Mouse (Mus musculus) limb, embryonic 14.5 days (tissue): ENCODE measurements around the gene Abhd13. TPM values are rescaled to one million over a fixed set of nuclear protein-coding genes. Genes with fewer than 3 reads are reported as not detected.

Source experiments
- ATAC-seq: fragments of 200-750 bp; cut with Nextera tagmentation; 2 replicates; pipeline ENCODE4 v1.8.0; 2017; ENCODE audit warnings: low read depth, moderate number of reproducible peaks, moderate TSS enrichment; ENCODE audit not compliant: low FRiP score
- DNase-seq: peaks from one replicate; pipeline ENCODE4 v3.0.0-alpha.2; 2015; ENCODE audit warnings: low spot score
- H3K27ac ChIP-seq: fragments of 300-500 bp; sonication (generic); replicated peaks from 2 replicates; pipeline ENCODE4 v1.5.1; 2014; ENCODE audit warnings: low read depth, mild to moderate bottlenecking, low read length, moderate library complexity, mixed read lengths
- H3K27me3 ChIP-seq: fragments of 300-500 bp; sonication (generic); 2 replicates; pipeline ENCODE4 v1.6.1; 2014; ENCODE audit warnings: low read length, mixed read lengths; ENCODE audit not compliant: control insufficient read depth, insufficient read depth
- H3K36me3 ChIP-seq: fragments of 300-500 bp; sonication (generic); 2 replicates; pipeline ENCODE4 v1.6.1; 2014; ENCODE audit warnings: mild to moderate bottlenecking, low read length, moderate library complexity, mixed read lengths; ENCODE audit not compliant: control insufficient read depth, insufficient read depth
- H3K4me1 ChIP-seq: fragments of 300-500 bp; sonication (generic); 2 replicates; pipeline ENCODE4 v1.6.1; 2014; ENCODE audit warnings: antibody characterized with exemption, low read length, mixed read lengths; ENCODE audit not compliant: control insufficient read depth, insufficient read depth
- H3K4me2 ChIP-seq: fragments of 300-500 bp; sonication (generic); replicated peaks from 2 replicates; pipeline ENCODE4 v1.6.1; 2014; ENCODE audit warnings: low read depth, mild to moderate bottlenecking, low read length, moderate library complexity; ENCODE audit not compliant: severe bottlenecking
- H3K4me3 ChIP-seq: fragments of 300-500 bp; sonication (generic); replicated peaks from 2 replicates; pipeline ENCODE4 v1.5.1; 2014; ENCODE audit warnings: low read length
- H3K9ac ChIP-seq: fragments of 300-500 bp; sonication (generic); 2 replicates; pipeline ENCODE4 v1.6.1; 2014; ENCODE audit warnings: mild to moderate bottlenecking, low read depth, low read length, moderate library complexity; ENCODE audit not compliant: severe bottlenecking
- H3K9me3 ChIP-seq: fragments of 300-500 bp; sonication (generic); 2 replicates; pipeline ENCODE4 v1.6.1; 2016; ENCODE audit warnings: low read length; ENCODE audit not compliant: control insufficient read depth
- POLR2A ChIP-seq: fragments of 200-500 bp; IDR thresholded peaks from 2 replicates; pipeline ENCODE4 v1.8.0; 2012; ENCODE audit warnings: inconsistent platforms, mild to moderate bottlenecking, moderate library complexity, borderline replicate concordance; ENCODE audit not compliant: insufficient read depth, insufficient read length; ENCODE audit errors: extremely low read depth
- WGBS: fragments of 180-500 bp; shearing (Covaris S2); extraction: QIAGEN DNeasy Blood & Tissue Kit; methylation state at CpG from one replicate; pipeline ENCODE4 v1.1.7; 2014; 5-methylcytosine and 5-hydroxymethylcytosine counted together
- polyA plus RNA-seq, 2 experiments: library from polyadenylated mRNA; depleted of rRNA in 1 of 2; stranded (reverse) in 1 of 2; unstranded in 1 of 2; fragments of >200 nt; fragmentation: Nextera tagmentation in 1 of 2; extraction: Ambion mirVana in 1 of 2; gene quantifications; 2 replicates each; pipeline versions ENCODE4 v1.2.1 to v1.2.3; 2012 to 2014

The Abhd13 gene
- polyA plus RNA-seq, 2 experiments, result 10.9 to 22.9 TPM

DNA sequence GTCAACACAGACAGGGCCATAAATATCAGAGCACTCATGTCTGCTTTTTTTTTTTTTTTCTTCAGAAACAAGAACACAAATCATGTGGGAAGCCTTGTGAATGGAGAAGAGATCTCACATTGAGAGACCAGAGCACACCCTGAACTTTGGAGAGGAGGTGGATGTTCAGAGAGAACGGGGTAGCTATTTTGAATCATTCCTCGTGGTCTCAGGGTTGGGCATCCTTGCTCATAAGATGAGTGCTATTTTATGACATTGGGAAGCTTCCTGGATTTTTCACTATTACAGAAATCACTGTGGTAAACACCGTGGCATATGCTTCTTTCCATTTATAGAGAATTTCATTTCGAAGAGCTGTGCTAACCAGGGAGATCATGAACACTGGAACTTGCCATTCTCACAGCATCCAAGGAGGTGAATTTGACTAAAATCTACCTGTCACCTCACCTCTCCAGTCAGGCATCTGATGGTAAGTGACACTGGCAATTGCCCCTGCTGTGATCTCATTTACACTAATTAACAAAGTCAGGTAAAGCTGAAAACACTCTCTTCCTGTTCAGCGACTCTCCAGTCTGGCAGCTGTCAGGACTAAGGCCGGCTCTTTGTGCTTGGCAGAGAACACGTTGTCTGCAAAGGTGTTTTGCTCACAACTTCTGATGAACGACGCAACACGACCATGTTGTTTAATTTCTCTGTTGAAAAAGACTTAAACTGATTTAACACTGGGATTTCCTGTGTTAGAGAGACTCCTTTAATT lies 28.2 kb upstream of the Abhd13 start:
- DNase-seq (no peak), ATAC-seq (no peak)
- no peaks in the 10 kb centered on the region for H3K9me3 ChIP-seq
- no peak overlapping the region for H3K4me3 ChIP-seq
- no peak overlapping the region for H3K9ac ChIP-seq
- H3K36me3 ChIP-seq, result no peaks in the 10 kb centered on the region
- no peak overlapping the region for H3K4me2 ChIP-seq
- no peak overlapping the region for H3K27ac ChIP-seq
- no peaks in the 10 kb centered on the region for H3K27me3 ChIP-seq
- H3K4me1 ChIP-seq, result no peaks in the 10 kb centered on the region
- 63% methylated on average over 10 of the region's 10 CpGs for WGBS
- no peak for TF ChIP-seq POLR2A

DNA sequence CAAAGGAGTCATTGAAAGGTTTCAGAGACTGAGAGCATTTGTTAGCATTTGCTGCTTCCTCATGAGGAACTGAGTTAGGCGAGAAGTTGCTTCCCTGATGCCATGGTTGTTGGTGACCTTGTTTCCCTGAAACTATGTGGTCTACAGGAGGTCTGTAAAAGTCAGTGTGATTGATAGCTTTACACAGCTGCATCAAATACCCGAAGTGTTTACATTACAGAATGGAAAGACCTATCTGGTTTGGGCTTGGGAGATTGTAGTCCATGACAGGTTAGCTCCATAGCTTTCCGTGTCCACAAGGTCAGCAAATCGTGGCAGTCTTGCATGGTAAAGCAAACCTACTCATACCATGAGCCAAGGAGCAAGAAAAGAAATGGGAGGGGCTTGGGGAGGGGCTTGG lies 19.2 kb upstream of the Abhd13 start:
- Histone ChIP-seq H3K9ac (no peak overlapping the region), H3K27me3 (no peaks in the 10 kb centered on the region), H3K36me3 (no peaks in the 10 kb centered on the region), H3K9me3 (no peaks in the 10 kb centered on the region), H3K4me3 (no peak overlapping the region), H3K4me2 (no peak overlapping the region), H3K27ac (no peak overlapping the region), H3K4me1 (no peaks in the 10 kb centered on the region)
- 64% methylated on average over 4 of the region's 4 CpGs for WGBS
- TF ChIP-seq POLR2A, result no peak
- ATAC-seq (no peak), DNase-seq (no peak)

DNA sequence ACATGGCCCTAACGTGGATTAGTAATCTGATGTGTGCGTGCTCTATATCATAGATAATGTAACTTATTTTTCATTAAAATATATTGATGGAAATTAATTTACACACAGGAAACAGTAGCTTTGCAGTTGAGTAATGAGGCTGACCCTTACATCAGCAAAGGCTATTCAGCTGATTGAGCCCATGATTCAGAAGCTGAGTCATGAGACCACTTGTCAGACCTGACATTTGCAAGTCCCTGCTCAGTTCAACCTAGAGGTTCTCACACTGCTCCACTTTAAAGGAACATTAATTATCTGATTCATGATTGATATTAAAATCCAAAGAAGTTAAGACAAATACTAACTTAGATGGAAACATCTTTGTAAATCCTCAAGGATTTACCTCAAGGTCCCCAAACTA lies 17.6 kb upstream of the Abhd13 start:
- 92% methylated on average over 2 of the region's 2 CpGs for WGBS
- ATAC-seq, result no peak

DNA sequence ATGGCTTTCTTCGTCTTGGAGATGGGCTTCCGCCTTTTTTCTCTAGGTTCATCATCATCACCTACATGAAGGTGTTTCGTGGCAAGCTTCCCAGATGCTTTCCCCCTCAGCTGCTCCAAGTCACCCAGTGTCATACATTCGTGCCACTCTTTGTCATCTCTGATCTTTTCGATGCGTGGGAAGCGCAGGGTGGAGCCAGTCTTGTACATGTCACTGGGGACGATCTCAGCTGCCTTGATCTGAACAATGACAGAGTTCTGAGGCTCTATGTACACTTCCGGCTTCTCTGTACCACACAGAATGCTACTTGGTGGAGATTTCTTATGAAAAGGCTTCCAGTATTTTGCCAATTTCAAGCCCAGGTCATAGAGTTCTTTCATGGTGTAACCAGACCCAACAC lies 5.6 kb upstream of the Abhd13 start:
- H3K4me3 ChIP-seq, result no peak overlapping the region
- H3K9ac ChIP-seq, result no peak overlapping the region
- H3K27ac ChIP-seq, result no peak overlapping the region
- H3K27me3 ChIP-seq, result no peaks in the 10 kb centered on the region
- DNase-seq (no peak), ATAC-seq (no peak)
- H3K4me1 ChIP-seq, result peaks cover 9% of the 10 kb centered on the region
- 94% methylated on average over 9 of the region's 9 CpGs for WGBS
- no peak overlapping the region for H3K4me2 ChIP-seq
- TF ChIP-seq POLR2A, result no peak
- H3K36me3 ChIP-seq, result peaks cover 34% of the 10 kb centered on the region
- no peaks in the 10 kb centered on the region for H3K9me3 ChIP-seq

More for the DNA sequence above, 17.6 kb upstream of the Abhd13 start:
- Histone ChIP-seq H3K27ac (no peak overlapping the region), H3K9me3 (no peaks in the 10 kb centered on the region), H3K36me3 (no peaks in the 10 kb centered on the region), H3K9ac (no peak overlapping the region), H3K27me3 (no peaks in the 10 kb centered on the region), H3K4me2 (no peak overlapping the region), H3K4me3 (no peak overlapping the region), H3K4me1 (no peaks in the 10 kb centered on the region)
- TF ChIP-seq POLR2A, result no peak
- DNase-seq, result no peak

DNA sequence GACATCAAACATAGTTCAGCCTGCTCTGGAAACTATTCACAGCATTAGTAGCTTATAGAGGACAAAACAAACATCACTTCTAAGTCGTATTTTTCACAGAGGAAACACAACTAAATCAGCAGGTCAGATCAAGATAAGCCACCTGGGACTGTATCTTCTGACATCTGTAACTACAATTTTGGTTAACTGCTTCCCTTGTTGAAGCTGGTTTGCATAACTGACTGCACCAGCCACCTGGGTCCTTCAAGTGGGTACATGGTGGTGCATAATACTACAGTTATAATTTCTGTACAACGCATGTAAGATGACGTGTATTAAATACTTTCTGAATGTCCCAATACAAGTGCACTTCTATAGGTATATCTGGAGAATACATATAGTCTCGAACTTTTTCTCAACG lies 2.2 kb upstream of the Abhd13 start:
- Histone ChIP-seq H3K4me1 (peaks cover 25% of the 10 kb centered on the region), H3K9me3 (no peaks in the 10 kb centered on the region), H3K27ac (no peak overlapping the region), H3K4me2 (peak overlapping the region; percentile 69), H3K9ac (peak overlapping the region; percentile 67; the same call in 1 of the 2 replicates), H3K27me3 (no peaks in the 10 kb centered on the region), H3K36me3 (peaks cover 24% of the 10 kb centered on the region), H3K4me3 (peak overlapping the region; percentile 70)
- no peak for DNase-seq
- ATAC-seq, result no peak
- TF ChIP-seq POLR2A, result no peak
- WGBS, result 43% methylated on average over 5 of the region's 5 CpGs
